Mouse (Mus musculus): Measurements from ENCODE around the gene Wipf1.

GRCm38 (mm10) chr2:73554389-73554788, 24.9 kb upstream of the Wipf1 start:
- no peak for TF ChIP-seq POLR2A (IDR thresholded peaks at IDR 0.05; ENCODE audit: low read depth, low read length)
- TF ChIP-seq CTCF (IDR thresholded peaks at IDR 0.05; ENCODE audit: borderline replicate concordance, insufficient read depth, low read length): no peak
